Mouse (Mus musculus) heart, postnatal 36 days (tissue): ENCODE measurements at regions not wholly inside any gene's neighbourhood (a gene's known extent, or its start where the extent isn't known, plus 50 kb on each side); places are given as distances from the start of the nearest gene placed in this dataset.

ENCODE experiments used
- DNase-seq, 2 experiments: peaks; one replicate each; pipeline ENCODE4 v3.0.0; 2021 to 2022
- intact Hi-C: fragments of 180-260 bp; cut with DNase I; formaldehyde crosslinking; loops from one replicate; pipeline ENCODE4 v1.15.1; 2025

DNA sequence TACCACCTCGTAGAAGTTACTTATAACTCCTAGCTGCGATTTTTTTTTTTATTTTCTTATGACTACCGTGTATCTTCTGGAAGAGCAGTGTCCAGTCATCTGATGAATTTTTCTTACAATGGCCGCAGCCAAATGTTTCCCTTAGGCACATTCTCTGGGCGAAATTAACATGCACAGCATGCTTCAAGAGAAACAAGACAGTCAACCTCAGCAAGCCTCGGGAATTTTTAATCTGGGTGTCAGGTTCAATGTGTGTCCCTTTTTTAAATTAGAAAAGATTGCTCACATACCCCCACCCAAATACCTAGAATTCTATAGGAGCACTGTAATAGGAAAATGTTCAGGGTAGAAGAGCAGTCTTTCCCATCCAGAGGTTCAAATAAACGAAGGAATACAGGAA is 136.8 kb downstream of the Irs2 start:
- intact Hi-C loops, result no loop called here
- DNase-seq, result no peak

DNA sequence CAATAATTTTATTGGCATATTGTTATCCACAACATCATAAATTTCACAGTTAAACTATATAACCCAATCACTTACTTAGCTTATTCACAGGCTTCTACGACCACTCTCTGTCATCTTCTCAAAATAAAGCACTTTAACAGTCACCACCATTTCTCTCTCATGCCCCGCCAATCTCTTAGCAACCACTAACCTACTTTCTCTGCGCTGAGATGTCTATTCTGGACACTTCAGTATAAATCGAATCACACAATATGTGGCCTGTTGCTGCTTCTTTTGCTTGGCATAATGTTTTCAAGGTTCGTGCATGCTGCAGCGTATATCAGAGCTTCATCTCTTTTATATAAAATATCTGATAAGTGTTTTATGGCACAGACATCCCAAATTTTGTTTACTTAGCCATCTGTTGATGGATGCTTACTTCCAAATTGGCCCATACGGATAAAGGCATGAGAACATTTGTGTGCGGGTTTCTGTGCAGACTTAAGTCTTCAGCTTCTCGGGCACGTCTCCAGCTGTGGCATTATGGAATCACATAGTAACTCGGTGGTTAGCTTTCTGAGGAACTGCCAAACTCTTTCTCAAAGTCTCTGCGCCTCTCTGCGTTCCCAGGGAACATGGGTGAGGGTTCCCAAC is 137.7 kb downstream of the Irs2 start:
- intact Hi-C loops, result no loop called here
- DNase-seq, result no peak

DNA sequence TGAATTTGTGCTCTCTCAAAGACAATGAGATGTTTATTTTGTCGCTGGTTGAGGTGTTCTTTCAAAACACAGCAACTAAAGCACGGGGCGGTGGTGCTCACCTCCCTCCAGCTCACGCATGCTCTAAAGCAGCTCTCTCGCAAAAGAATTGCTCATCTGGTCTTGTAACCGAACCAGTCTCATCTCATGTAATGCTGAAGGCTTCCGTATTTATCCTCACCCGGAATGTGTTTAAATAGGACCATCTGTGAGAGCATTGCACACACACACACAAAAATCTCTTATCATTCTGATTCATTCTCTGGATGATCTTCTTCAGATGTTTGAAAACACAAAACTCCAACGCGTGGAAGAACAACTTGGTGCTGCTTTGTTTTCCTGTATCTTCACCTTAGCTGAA is 138.4 kb downstream of the Irs2 start:
- intact Hi-C loops, result no loop called here
- DNase-seq, result no peak

DNA sequence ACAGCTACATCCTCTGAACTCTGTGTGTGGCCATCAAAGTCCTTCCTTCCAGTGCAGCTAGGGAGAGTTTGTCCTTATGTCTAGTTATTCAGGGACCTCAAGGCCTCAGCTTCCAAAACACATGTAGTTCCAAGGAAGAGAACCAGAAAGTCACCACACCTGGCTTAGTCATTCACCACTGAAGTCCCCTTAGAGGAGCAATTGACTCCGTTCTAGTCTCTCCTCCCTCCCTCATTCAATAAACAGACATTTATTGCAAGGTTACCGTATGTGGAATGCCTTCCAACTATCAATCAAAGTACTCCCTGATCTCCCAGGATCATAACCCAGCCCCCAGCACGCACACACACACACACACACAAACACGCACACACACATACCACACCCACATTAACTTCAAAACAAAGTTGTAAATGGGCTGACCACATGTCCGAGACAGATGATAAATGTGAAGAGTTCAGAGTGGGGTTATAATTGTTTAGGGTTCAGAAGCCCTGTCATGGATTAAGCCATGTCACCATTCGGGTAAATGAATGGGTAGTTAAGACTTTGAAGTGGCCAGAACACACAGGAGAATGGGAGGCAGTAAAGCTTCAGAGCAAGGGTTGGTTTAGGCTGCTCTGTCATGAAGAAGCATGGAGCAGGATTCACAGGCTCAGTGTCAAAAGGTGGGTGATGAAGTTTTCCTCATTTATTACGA is 141.4 kb downstream of the Irs2 start:
- intact Hi-C loops, result no loop called here
- no peak for DNase-seq

DNA sequence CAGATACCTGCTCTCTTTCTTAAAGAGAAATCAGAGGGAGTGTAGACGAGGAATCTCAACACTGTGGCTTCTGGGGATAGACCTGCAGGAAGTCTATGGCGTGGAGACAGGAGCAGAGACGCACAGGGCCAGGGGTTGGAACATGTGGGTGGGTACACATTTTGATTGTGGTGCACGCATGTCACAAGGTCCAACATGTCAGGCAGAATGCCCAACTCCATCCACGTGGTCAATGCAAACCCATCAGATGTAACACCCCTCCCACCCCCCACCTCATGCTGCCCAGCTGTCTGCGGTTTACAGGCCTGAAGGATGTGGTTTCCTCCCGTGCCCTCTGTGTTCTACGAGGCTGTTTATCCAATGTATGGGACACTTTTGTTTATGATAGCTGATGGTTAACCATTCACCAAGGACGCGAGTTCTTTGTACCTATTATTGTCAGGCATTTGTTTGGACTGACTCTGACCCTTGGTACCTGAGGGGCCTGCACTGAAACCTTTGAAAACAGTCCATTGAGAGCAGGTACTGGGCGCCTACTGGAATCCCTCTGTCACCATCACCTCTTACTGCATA is 142.2 kb downstream of the Irs2 start:
- intact Hi-C loops, result no loop called here
- no peak for DNase-seq

DNA sequence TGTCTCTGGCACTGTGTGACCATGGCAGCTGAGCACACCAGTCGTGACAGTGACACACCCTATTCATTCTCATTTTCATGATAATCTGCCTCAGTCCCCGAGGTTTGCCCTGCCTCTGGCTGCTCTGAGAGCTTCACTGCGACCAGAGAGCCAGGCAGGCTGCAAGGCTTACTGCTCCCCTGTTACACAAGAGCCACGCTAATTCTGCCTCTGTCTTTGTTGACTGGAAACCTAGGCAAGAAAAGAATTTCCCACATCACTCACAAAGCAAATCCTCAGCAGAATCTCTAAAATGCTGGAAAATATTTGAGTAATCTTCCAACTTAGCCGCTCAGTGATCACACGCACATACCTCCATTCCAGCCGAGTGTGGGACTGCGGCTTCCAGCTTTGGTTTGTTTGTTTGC is 142.8 kb downstream of the Irs2 start:
- DNase-seq, result no peak

DNA sequence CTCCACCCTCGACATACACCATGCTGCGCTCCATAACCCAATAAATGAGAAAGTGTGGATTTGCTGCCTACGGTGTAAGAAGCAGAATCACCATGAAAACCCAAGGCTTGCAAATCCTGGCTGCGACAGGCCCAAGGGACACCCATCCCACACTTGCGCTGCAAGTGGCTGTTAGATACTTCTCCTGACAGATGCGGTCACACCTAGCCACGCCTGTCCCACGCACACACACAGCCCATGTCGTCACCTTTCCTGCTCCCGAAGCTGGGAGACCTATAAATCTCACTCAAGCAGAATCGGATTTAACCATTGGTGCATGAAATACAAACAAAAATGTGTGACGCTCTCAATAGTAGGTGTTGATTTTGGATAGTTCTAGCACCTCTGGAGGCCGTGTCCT is 145.8 kb downstream of the Irs2 start:
- no peak for DNase-seq
- intact Hi-C loops, result no loop called here

More for the DNA sequence above, 142.8 kb downstream of the Irs2 start:
- intact Hi-C loops, result no loop called here

DNA sequence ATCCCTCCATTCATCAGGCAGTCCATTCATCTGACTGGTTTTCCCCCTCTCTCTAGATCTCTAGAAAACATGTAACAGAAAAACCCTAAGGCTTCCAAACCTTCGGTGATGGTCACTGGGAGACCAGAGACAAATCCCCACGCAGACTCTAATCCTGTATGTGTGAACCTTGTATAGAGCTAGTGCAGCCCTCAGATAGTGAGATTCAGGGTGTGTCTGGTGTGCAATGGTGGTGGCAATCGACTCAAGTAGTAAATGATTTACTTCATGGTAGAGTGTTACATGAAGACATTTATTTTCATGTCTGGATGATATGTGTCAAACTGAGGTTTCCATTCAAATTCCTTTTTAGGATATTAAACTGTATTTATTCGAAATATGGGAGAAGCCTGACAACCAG is 147.4 kb downstream of the Irs2 start:
- intact Hi-C loops, result no loop called here
- DNase-seq, result no peak

DNA sequence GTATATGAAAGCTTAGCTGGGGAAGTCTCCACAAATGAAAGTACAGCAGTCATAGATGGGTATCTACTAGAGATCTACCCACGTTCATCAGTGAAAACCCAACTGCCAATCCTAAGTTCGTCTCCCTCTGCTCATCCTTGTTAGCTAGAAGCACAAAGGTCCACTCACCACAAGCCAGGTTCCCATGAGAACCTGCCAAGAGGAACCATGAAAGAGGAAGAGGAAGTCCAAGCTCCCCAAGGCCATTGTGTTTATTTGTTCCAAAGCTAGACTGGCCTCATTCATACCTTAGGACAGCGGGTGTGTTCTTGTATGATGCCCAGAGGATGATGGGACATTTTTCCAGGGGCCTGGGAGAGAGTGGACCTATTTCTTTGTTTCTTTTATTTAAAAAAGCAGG is 150.4 kb downstream of the Irs2 start:
- intact Hi-C loops, result no loop called here

DNA sequence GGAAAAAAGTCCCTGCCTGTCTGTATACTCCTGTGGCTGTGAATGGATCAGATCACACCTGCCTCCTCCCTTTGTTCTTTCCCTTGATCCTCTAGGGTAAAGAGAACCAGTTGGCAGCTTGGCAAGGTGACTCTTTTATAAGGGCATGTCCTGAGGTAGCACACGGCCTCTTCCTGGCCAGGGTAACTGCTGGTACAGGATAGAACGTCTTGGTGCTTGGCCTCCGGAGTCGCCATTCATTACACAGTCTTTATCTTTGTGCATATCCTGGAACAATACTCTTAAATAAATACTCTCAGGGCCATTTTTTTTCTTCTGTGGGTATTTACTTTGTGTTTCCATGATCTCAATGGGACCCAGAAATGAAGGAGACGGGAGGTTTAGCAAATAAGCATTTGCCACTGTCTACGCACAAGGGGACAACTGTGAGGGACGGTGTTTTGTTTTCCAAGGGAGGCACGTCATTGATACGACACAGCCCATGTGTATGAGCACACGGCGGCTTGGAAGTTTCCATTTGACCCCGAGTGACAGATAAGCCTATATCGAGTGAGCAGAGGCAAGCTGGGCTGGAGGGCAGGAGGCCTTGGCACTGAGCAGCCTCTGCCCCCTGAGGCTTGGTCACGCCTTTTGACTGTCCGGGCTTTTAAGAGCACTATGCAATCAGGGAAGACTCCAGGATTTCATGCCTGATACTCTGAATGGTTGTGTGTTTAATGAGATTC is 151.1 kb downstream of the Irs2 start:
- intact Hi-C loops, result no loop called here
- no peak for DNase-seq

More for the DNA sequence above, 150.4 kb downstream of the Irs2 start:
- DNase-seq, result no peak

DNA sequence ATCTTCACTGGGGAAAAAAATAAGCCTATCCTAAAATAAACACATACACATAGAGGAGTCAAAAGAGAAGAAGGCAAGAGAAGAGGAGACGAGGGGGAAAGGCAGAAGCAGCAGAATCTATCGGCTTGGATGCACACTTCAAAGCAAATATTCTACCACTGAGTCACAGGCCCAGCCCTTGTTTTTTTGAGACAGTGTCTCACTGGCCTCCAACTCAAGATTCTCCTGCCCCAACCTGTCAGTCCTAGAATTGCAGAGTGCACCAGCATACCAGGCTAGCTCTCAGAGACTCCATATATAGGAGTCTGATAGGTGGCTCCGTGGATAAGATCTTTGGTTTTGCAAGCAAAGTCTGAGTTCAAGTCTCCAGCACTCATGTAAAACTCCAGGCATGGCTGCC is 152.6 kb downstream of the Irs2 start:
- intact Hi-C loops, result no loop called here
- no peak for DNase-seq

DNA sequence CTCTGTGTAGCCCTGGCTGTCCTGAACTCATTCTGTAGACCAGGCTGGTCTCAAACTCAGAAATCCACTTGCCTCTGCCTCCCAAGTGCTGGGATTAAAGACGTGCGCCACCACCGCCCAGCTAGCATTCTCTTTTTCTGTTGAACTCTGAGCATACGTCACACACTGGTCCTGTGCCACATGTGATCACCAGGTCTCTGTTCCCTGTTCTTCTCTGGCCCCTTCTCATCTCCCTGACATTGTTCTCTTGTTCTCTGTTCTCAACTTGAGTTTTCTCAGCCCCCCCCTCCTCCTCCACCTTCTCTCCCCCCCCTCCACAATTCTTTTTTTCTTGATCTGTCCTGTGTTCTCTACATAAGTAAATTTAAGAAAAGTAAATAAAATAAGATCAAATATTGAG is 153.1 kb downstream of the Irs2 start:
- intact Hi-C loops, result no loop called here
- DNase-seq, result no peak

DNA sequence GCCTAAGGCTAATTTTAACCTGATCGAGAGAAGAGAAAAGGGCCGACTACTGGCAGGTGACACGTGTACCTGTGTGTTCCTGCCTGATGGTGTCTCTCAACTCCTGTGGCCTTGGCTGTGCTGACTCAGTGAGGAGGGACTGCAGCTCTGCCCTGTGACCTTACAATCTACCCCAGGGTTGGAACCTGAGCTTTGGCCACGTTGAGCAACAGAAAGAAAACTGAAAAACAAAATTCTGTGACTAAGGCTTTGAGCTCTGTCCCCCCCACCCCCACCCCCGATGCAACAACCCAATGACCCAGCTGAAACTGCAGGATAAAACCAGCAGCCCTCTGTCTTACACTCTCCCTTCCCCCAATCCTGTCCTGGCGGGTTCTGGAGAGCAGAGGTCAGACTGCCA is 153.7 kb downstream of the Irs2 start:
- intact Hi-C loops, result no loop called here
- DNase-seq, result no peak

DNA sequence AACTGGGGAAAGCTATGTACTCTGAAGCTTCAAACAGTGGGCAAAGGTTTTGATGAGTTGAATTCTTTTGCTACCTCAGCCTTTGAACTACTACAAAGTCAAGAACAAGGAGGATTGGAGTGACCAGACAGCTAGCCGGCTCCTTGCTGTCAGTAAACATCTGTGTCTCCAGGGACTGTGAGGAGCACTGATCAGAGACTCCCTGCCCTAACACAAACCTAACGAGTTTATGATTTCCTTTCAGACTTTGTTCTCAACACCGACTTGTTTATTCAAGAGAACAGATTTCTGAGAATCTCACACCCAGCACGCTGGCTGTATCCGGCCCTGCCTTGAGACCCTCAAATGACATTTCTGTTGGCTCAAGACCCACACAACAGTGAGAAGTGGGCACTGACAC is 154.4 kb downstream of the Irs2 start:
- no peak for DNase-seq

DNA sequence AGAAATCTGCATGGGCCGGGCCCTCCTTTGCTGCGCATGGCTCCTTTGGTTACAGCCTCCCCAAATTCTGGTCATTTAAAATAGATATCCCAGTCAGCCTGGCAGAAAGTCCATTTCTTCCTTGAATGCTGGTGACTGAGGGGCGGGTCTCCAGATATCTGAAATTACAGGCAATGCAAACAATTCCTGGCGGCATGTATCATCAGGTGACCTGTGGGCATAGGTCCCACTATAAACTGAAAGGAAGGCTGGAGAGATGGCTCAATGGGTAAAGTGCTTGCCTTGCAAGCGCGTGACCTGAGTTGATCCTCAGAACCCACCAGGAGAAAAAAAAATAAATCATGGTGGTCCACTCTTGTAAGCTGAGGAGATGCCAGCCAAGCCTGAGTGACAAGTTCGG is 158.3 kb downstream of the Irs2 start:
- no peak for DNase-seq
- intact Hi-C loops, result no loop called here

More for the DNA sequence above, 154.4 kb downstream of the Irs2 start:
- intact Hi-C loops, result no loop called here

DNA sequence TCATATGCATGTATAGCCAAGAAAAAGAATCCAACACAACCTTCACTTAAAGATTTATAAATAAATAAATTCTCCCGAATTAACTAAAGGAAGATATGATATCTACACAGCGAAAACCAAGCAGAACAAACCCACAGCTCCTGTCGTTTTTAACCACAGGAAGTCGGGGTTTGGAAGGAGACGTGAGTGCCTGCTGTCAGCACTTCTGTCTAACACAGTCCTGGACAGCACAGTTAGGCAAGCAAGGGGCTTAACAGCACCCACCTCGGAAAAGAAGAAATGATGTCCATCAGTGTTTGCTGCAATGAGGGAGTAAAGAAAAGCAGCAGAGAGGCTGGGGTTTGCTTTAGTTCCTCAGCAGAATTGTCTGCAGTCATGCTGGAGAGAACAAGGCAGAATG is 162.7 kb downstream of the Irs2 start:
- no peak for DNase-seq
- intact Hi-C loops, result no loop called here

DNA sequence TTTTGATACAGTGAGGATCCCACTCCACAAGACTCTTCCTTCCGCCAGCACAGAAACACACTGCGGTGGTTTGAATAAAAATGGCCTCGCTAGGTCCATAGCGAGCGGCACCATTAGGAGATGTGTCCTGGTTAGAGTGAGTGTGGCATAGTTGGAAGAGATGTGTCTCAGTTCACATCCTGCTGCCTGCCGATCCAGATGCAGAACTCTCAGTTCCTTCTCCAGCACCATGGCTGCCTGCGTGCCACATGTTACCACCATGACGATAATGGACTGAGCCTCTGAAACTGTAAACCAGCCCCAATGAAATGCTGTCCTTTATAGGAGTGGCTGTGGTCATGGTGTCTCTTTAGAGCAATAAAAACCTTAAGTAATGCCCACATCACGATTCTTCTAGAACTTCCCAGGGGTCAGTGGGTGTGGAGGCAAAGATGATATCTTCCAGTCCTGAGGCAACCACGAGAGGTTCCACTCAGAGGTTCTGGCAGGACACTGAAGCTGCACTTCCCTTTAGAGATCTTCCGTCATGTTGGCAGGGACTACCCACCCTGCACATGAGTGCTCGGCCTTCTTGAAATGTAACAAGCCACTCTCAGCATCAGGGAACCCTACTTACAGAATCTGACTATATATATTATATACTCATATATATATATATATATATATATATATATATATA is 167.3 kb downstream of the Irs2 start:
- intact Hi-C loops, result no loop called here

DNA sequence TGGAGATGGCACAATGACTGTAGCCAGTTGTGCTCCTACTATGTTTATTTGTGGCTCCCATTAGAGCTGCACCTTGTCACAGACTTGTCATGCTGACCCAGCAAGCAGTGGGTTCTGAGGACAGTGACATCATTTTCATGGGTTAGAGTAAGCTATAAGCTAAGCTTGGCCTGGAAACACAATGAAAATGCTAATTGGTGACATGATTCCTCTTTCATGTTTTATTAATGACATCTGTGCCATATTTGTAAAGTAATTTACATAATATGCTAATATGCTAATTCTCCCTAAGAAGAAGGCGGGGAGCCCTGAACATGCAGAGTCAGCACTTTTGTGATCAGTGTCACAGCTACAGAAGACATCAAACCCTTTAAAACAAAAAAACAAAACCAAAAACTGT is 168.2 kb downstream of the Irs2 start:
- no peak for DNase-seq
- intact Hi-C loops, result no loop called here

More for the DNA sequence above, 167.3 kb downstream of the Irs2 start:
- no peak for DNase-seq

DNA sequence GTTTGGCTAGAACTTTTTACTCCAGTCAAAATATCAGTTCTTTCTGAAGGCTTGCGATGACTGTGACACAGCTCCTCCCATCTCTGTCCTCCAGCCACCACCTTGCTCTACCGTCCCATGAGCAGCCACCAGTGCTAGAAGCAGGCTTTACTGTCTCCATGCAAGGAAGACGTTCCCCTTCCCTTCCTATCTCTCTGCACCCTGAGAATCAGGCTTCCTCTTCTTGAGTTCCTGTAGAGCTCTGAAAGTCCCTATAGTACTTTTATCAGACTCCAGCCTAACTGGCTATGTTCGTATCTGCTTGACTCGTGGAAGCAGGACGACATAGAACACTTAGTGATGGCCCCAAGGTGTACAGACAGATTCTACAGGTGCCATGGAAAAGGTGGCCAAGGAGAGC is 173.2 kb downstream of the Irs2 start:
- no peak for DNase-seq
- intact Hi-C loops, result no loop called here

DNA sequence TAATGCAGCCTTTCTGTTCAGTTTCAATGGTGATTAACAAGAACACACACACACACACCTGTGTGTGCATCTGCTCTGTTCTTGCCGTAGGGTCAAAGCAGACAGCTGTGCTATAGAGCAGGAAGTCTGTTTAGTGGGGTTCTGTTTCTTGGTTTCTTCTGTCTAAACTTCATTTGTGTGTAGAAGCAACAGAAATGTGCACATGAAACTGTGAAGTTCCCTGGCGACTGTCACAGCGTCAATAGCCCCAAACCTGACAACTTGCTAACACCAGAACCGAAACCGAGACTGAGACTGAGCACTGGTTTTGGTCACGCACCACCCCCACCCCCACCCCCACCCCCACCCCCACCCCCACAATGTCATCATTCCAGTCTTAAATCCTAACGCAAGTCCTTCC is 176.4 kb downstream of the Irs2 start:
- intact Hi-C loops, result no loop called here
- DNase-seq, result no peak

DNA sequence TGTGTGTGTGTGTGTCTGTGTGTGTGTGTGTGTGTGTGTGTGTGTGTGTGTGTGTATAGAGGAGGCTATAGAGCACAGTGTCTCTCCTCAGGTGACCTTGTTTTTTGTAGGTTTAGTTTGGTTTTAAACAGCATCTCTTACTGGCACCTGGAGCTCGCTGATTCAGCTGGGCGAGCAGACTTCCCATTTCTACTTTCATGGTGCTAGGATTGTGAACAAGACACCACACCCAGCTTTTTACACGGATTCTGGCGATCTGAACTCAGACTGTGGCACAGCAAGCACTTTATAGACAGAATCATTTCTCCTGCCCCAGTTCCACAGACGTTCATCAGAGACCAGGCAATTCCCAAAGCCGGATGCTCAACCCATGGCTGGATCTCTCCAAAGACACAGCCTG is 177.0 kb downstream of the Irs2 start:
- intact Hi-C loops, result no loop called here

More for the DNA sequence above, 177.0 kb downstream of the Irs2 start:
- DNase-seq, result no peak
